19 mouse cellular contexts compared by ENCODE assay signal in the genomic region with DNA sequence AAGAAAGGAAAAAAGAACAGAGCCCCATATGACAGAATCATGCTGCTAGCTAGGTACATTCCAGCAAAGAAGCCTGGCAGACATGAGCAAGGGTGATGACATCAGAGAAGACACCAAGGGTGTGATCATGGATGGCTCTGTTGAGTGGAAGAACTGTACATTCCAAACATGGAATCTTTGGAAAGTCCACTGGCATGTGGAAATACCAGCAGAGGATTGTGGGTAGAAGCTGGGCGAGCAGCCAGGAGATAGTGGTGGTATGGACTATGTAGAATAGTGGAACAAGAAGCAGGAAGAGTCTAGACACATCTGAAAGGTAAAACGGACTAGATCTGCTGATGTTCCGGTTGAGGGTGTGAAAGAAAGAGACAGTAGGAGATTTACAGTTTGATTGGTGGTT. TPM values are rescaled to one million over a fixed set of nuclear protein-coding genes. Genes with fewer than 3 reads are reported as not detected.
DNase-seq lines count a peak whose midpoint lies in the region; ATAC-seq lines count a peak whose summit lies in the region.
"Had no signal": no experiment of that assay in that cellular context is flagged by ENCODE, and none has a peak within 500 bp of the region (broad histone marks: within the 10 kb centered on the region; RNA-seq: fewer than 3 reads in every experiment).

No protein-coding gene starts in this region.

- no peak overlapping the region for H3K4me2 ChIP-seq in heart, embryonic 13.5 days
- H3K4me2 ChIP-seq in intestine, embryonic 15.5 days (replicated peaks), result no peak overlapping the region
- H3K4me2 ChIP-seq: forebrain, embryonic 12.5 days; limb, embryonic 12.5 days; liver, embryonic 15.5 days had no signal

- peak overlapping the region; percentile 85 for H3K27ac ChIP-seq in heart, embryonic 13.5 days (replicated peaks)
- H3K27ac ChIP-seq in intestine, embryonic 15.5 days, result no peak overlapping the region
- H3K27ac ChIP-seq: forebrain, embryonic 12.5 days; left cerebral cortex, adult 2 months; limb, embryonic 12.5 days; liver, embryonic 15.5 days had no signal

- H3K36me3 ChIP-seq in heart, embryonic 13.5 days, result no peaks in the 10 kb centered on the region
- no peaks in the 10 kb centered on the region for H3K36me3 ChIP-seq in intestine, embryonic 15.5 days
- H3K36me3 ChIP-seq: forebrain, embryonic 12.5 days; limb, embryonic 12.5 days; liver, embryonic 15.5 days had no signal

- intact Hi-C loops in heart, postnatal 14 days (cut with DNase I), result loop anchor here (5.0 kb wide), 1 partner anchor 302 kb away; no protein-coding TSS in a partner anchor

- H3K9ac ChIP-seq in heart, embryonic 13.5 days, result no peak overlapping the region
- no peak overlapping the region for H3K9ac ChIP-seq in intestine, embryonic 15.5 days
- H3K9ac ChIP-seq: forebrain, embryonic 12.5 days; limb, embryonic 12.5 days; liver, embryonic 15.5 days had no signal

- peaks cover 53% of the 10 kb centered on the region for H3K4me1 ChIP-seq in heart, embryonic 13.5 days
- peaks cover 3% of the 10 kb centered on the region for H3K4me1 ChIP-seq in intestine, embryonic 15.5 days (replicated peaks)

- ATAC-seq in heart, embryonic 13.5 days (ENCODE audit: extremely low read depth, insufficient number of reproducible peaks, low FRiP score, low TSS enrichment), result no peak; the same call in 1 of the 2 replicates
- ATAC-seq in intestine, embryonic 15.5 days, result no peak

- peak; percentile 46 for DNase-seq in kidney, postnatal 10 days
- DNase-seq in kidney, postnatal 36 days, result no peak
- peak; percentile 18 for DNase-seq in lung, postnatal 10 days
- DNase-seq in lung, postnatal 14 days, result no peak
- peak; percentile 35 to 76 for DNase-seq in heart, postnatal 14 days
- DNase-seq: cerebellum, postnatal 36 days; gastrocnemius, postnatal 14 days; right cerebral cortex, postnatal 4 days; thymus, postnatal 14 days had no signal

- H3K4me3 ChIP-seq in heart, embryonic 13.5 days, result no peak overlapping the region
- H3K4me3 ChIP-seq in intestine, embryonic 15.5 days (replicated peaks), result no peak overlapping the region
- H3K4me3 ChIP-seq: forebrain, embryonic 12.5 days; left cerebral cortex, adult 2 months; limb, embryonic 12.5 days; liver, embryonic 15.5 days had no signal

- 14% methylated on average over 3 of the region's 3 CpGs for WGBS in heart, embryonic 13.5 days
- 62% methylated on average over 3 of the region's 3 CpGs for WGBS in intestine, embryonic 15.5 days

- no peaks in the 10 kb centered on the region for H3K27me3 ChIP-seq in heart, embryonic 13.5 days (replicated peaks)
- H3K27me3 ChIP-seq in intestine, embryonic 15.5 days (replicated peaks), result no peaks in the 10 kb centered on the region

- H3K9me3 ChIP-seq in heart, embryonic 13.5 days, result no peaks in the 10 kb centered on the region
- H3K9me3 ChIP-seq in intestine, embryonic 15.5 days, result no peaks in the 10 kb centered on the region
- H3K9me3 ChIP-seq: forebrain, embryonic 12.5 days; limb, embryonic 12.5 days; liver, embryonic 15.5 days had no signal

RNA-seq across cellular contexts. Expression of gene Ccdc182, which starts 43.3 kb away (rescaled TPM):
- 0.11 TPM in 1 of 2 replicates, not detected in the other for polyA plus RNA-seq in heart, embryonic 13.5 days (2015; fragmentation: Nextera tagmentation; extraction: Ambion mirVana)
- total RNA-seq in heart, postnatal 14 days (2021), result not detected
- not detected in 2 replicates for polyA plus RNA-seq in intestine, embryonic 15.5 days (2015; fragmentation: Nextera tagmentation; extraction: Ambion mirVana)
- total RNA-seq: ES-E14; gastrocnemius, postnatal 14 days; left cerebral cortex, adult 2 months; monocyte, adult 5-6 weeks had no signal
- polyA plus RNA-seq: frontal cortex, adult 2 months; intestine, embryonic 14.5 days; liver, embryonic 15.5 days had no signal

RNA-seq across cellular contexts. Expression of gene Mrps23, which starts 46.4 kb away (rescaled TPM):
- 76.0 and 82.1 TPM in 2 replicates for polyA plus RNA-seq in heart, embryonic 13.5 days (2015; fragmentation: Nextera tagmentation; extraction: Ambion mirVana)
- 100 to 1,000 TPM; 226 to 277 TPM for total RNA-seq in heart, postnatal 14 days (2021)
- polyA plus RNA-seq in intestine, embryonic 15.5 days (2015; fragmentation: Nextera tagmentation; extraction: Ambion mirVana), result 59.6 and 62.3 TPM in 2 replicates

Comparison
In these comparisons a context has a peak if more than half of its experiments do, and no peak if none do; other contexts are left out.
1. DNase-seq: peak in kidney, postnatal 10 days (single experiment), lung, postnatal 10 days (single experiment) and heart, postnatal 14 days (2 of 2); none in kidney, postnatal 36 days (0 of 2) and lung, postnatal 14 days (single experiment).